Mouse (Mus musculus) testis, postnatal 10 days (tissue): ENCODE measurements around the gene Cracr2b.

Experiments
- DNase-seq: peaks from one replicate; pipeline ENCODE4 v3.0.0; 2021; ENCODE audit warnings: low spot score

Gene Cracr2b

GRCm38 (mm10) chr7:141486239-141486638 lies 25.3 kb downstream of the Cracr2b start:
- DNase-seq, result no peak

GRCm38 (mm10) chr7:141487141-141487540 lies 26.2 kb downstream of the Cracr2b start:
- no peak for DNase-seq

GRCm38 (mm10) chr7:141491151-141491550 lies 30.3 kb downstream of the Cracr2b start:
- DNase-seq, result no peak

- DNase-seq, result no peak
These were observed 31.8 kb downstream of the Cracr2b start for GRCm38 (mm10) chr7:141492738-141493137.

- DNase-seq, result no peak
These were observed 32.8 kb downstream of the Cracr2b start for GRCm38 (mm10) chr7:141493729-141494128.

- DNase-seq, result no peak
These were observed 34.5 kb downstream of the Cracr2b start for GRCm38 (mm10) chr7:141495379-141495778.

- no peak for DNase-seq
These were observed 35.0 kb downstream of the Cracr2b start for GRCm38 (mm10) chr7:141495940-141496339.

GRCm38 (mm10) chr7:141497600-141497999 lies 36.7 kb downstream of the Cracr2b start:
- no peak for DNase-seq

GRCm38 (mm10) chr7:141501820-141502555 lies 41.1 kb downstream of the Cracr2b start:
- no peak for DNase-seq

- DNase-seq, result no peak
These were observed 41.6 kb downstream of the Cracr2b start for GRCm38 (mm10) chr7:141502556-141502905.

GRCm38 (mm10) chr7:141506278-141506677 lies 45.4 kb downstream of the Cracr2b start:
- DNase-seq, result no peak

GRCm38 (mm10) chr7:141508160-141508559 lies 47.3 kb downstream of the Cracr2b start:
- no peak for DNase-seq

- DNase-seq, result no peak
These were observed 49.3 kb downstream of the Cracr2b start for GRCm38 (mm10) chr7:141510196-141510595.

- no peak for DNase-seq
These were observed 49.8 kb downstream of the Cracr2b start for GRCm38 (mm10) chr7:141510681-141511191.
